Mouse (Mus musculus): ENCODE measurements around the gene Ptpn21.

DNA sequence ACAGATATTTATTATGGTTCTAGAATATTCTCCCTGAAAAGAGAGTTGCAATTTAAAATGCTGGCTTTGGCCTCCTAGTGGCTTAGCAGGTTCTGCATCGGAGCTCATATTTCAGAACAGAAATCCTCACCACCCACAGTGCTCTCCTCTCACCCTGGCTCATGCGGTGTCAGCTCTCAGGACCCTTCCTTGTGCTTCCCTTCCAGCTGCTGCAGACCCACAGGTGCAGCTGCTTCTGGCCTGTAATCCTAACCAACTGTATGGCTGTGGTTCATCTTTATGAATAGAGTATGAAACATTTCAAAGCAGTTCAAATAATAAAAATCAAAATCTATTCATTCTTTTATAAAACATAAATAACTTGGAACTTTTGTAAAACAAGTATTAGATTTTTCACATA lies 80.3 kb downstream of the Ptpn21 start:
- TF ChIP-seq CTCF (IDR thresholded peaks at IDR 0.05 in 2 of 3, conservative IDR thresholded peaks at IDR 0.05 in 1 of 3; ENCODE audit: control insufficient read depth in 1 of 3, insufficient read depth in 1 of 3, low read depth in 2 of 3, low read length in 3 of 3, poor library complexity in 1 of 3, severe bottlenecking in 1 of 3) (no peak), JUND (IDR thresholded peaks at IDR 0.05; ENCODE audit: low read depth, low read length) (no peak), ZC3H11A (IDR thresholded peaks at IDR 0.05; ENCODE audit: low read depth, low read length) (no peak), BHLHE40 (IDR thresholded peaks at IDR 0.05; ENCODE audit: borderline replicate concordance, low read depth, low read length) (no peak), POLR2A (IDR thresholded peaks at IDR 0.05; ENCODE audit: control insufficient read depth in 1 of 2, insufficient read depth in 1 of 2, low read depth in 1 of 2, low read length in 2 of 2, poor library complexity in 1 of 2) (no peak)
